Mouse (Mus musculus) cerebellum, postnatal 25 days (tissue): ENCODE measurements around the gene Dexi.
A peak's percentile ranks its signal among the peaks of the same experiment; 100 is the strongest.

Source experiments
- DNase-seq, 2 experiments: peaks; one replicate each; pipeline ENCODE4 v3.0.0; 2021; ENCODE audit warnings: mixed read lengths in 2 of 2

Gene Dexi

DNA sequence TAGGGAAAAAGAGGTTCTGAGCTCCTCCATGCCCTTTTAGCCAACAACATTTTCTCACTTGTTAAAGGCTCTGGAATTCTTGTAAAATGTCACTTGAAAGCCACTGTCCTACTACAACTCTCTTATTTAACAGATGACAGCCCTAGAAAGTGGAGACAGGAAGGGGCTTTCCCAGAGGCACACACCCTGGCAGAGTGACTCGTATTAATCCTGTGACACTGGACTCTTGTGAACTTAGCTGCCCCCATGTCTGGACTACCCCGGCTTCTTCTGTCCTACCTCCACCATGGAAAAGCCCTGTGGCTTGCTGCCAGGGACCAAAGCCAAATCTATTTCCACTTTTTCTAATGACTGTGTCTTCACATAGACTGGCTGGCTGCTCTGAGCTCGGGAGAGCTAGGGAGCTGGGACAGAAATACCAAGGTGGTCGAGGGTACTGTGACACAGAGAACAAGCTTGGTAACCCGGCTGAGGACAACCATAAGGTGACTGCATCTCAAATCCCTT, 44.7 kb downstream of the Dexi start:
- peak in 1 of 2 experiments; percentile 33 for DNase-seq

DNA sequence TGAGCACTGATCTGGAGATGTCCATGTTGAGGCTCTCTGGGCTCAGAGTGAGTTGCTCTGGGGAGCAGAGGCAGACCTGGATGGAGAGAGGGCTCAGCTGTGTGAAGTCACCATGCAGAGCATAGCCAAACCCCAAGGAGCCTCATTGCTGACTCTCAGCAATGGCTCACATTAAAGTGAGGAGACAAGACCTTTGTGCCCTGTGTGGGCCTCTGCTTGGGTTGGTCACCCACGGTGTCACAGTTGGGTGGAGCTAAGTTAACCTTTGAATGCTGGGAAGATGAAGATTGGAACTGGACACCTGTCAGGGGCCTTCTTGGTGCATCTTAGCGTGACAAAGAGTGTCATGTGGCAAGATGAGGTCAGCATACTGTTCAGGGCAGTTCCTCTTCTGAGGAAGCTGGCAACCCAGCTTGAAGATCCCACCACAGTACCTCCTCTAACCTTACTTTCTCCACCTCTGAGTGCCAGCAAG, 47.0 kb downstream of the Dexi start:
- DNase-seq, result no peak

DNA sequence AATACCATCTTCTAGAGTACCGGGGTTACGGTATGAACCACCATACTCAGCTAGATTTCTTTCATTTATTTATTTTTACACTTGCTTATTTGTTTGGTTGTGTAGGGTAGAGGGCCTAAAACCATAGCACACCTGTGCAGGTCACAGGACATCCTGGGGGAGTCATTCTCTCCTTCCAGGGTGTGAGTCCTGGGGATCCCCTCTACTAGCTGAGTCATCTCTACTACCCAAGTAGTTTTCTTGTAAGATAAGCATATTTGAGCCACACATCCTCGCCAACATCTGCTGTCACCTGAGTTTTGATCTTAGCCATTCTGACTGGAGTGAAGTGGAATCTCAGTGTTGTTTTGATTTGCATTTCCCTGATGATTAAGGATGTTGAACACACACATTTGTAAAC, 50.3 kb downstream of the Dexi start:
- no peak for DNase-seq

DNA sequence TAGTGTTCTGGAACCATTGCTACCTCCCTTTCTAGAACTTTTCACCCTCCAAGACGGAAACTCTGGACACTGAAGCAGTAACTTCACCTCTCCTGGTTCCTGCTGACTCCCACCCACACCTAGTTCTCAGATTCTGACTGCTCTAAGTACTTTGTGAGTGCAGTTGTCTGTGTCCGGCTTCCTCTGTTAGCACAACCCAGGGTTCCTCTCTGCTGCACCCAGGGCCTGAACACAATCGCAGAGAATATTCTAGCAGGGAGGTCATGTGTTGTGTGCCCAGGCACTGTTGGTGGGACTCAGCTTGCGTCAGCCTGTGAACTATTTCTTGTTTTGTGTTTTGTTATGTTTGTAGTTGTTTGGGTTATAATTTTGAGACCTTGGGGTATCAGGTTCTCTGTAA, 51.1 kb downstream of the Dexi start:
- DNase-seq, result no peak

DNA sequence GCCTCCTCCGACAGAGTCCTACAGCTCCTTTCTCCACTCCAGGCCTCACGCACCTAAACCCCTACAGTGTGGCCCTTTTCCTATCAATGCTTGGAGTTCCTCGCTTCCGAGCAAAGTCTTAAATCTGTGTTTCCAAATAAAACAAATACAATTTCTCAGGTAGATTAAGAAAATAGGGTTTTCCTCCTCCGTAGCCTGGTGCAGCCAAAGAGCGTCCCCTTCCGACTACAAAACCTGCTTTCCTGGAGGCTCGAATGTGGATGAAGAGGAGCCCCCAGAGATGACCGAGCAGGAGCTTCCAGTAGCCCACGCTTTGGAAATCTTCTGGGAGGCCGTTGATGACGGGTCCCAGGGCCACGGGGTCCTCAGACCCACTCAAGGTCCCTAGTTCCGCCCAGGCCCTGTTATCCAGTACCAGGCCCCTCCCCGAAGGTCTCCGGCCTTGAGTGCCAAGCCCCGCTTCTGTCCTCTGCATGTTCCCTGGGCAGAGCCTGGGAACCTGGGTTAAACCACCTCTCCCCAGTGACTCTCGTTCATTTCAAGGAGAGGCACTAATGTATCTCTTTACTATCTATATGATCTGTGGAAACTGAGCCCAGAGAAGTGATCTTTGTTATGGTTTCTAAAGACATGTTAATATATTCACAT, 52.2 kb downstream of the Dexi start:
- DNase-seq, result no peak

DNA sequence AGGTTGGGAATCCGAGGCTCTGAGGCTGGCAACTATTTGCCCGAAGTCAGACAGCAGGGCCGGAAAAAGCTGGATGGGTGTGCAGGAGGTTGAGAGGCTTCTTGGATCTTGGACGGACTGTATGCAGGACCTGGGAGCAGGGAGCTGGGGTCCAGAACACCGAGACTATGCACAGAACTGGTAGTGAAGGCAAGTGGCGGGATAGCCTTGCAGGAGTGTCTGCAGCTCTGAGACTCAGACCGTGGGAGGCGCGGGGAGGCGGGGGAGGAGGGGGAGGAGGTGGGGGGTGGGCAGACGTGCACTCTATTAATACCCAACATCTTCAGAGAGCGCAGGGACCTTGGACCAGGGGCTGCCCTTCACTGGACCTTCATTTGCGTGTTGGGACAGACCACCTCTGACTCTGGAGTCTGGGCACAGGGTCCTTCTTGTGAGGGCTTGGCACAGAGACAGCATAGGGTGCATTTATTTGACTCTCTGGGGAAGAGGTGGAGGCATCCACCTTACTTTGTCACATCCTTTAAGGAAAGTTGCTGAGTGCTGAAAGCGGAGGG, 52.9 kb downstream of the Dexi start:
- no peak for DNase-seq

DNA sequence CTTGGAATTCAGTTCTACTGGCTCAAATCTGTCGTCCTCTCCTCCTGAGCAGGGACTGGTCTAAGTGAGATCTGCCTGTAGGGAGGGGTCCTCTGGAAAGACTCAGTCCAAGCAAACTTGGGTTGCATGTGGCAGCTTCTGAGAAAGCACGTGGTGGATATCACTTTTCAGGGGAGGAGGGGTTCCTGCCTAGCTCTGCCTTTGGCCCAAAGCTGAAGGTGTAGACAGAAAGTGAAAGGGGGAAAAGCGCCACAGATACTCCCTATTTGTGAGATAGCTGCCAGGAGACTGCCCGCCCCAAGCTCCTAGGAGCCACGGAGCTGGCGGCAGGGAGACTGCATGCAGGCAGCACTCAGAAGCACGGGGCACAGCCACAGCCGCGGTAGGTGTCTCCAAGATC, 53.4 kb downstream of the Dexi start:
- no peak for DNase-seq

DNA sequence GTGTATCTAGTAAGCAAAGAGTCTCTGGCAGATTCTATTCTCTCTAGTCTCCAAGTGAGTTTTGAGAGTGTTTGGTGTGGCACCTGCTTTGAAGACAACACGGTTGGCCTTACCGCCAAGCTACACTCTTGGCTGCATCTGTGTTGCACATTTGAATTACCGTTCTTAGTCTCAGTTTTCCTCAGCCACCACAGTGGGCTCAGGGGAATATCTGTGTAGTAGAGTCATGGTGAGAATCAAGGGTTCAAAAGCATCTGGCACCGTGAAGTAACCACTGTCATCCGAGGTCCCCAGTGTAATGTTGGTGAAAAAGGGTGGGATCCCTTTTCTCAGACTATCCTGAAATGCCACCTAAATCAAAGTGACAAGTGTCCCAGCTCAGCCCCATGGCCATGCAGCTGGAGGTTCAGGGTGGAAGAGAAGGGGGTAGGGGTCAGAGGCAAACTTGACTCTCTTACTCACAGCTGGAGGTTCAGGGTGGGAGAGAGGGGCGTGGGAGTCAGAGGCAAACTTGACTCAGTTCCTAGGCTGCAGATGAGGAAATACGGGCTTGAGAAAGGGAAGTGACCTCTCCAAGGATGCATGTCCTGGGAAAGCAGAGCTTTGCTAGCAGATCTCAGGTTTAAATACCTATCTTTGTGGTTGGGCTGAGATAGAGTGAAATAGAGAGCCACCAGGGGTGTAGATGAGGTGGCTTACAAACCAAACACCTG, 53.9 kb downstream of the Dexi start:
- DNase-seq, result no peak

DNA sequence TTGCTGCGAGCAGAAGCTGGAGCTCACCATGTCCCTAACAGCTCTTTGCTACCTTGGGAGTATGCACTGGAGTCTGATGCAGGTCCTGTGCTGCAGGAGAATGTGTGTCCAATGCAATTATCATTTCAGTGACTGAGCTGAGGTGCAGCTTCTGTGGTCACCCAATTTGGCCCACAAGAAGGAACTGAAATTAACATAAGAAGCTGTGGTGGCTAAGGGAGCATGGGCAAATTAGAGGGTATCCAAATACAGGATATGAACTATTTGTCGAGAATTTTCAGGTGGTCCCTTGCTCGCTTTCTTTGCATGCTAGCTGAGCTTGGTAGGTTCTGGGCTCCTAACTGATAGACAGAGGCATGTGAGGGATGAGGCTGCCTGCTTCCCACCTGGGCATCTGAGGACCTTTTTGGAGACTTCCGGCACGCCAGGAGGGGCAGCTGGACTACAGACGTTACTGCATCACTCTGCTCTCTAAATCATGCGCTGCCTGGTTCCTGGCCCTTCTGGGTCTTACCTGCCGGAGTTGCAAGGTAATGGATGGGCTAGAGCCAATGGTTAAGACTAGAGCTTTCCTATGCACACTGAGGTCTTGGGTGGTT, 54.9 kb downstream of the Dexi start:
- no peak for DNase-seq

DNA sequence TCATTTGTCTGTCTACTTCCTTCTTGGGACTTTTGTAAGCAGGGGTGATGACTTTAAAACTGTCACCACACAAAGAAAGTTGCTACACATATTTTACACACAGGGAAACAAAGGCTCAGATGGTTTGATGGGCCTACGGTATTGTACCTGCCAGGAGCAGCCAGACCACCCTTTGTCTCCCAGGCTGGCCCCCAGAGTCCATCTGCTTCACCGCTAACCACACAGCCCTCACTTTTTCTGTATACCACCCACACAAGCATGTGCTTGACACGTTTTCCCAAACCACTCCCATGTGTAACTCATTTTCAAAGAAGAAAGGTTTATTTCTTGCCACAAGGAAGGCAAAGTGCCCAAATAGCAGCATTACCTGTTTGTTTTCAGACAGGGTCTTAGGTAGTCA, 55.9 kb downstream of the Dexi start:
- no peak for DNase-seq

DNA sequence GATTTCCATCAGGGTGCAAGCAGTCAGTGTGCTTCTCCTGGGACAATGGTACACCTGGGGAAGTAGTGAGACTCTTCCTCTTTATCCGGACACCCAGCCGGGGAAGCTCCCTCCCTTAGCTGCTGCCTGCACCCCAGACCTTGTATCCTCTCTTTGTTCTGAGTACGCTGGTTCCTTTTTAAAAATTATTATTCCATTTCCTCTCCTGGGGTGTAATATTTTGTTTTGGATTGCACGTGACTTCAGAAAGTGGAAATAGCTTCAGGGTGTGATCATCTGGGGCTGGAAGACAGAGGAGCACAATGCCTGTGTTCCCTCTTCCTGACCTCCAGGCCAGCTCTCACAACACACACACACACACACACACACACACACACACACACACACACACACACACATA, 60.5 kb downstream of the Dexi start:
- DNase-seq, result no peak

DNA sequence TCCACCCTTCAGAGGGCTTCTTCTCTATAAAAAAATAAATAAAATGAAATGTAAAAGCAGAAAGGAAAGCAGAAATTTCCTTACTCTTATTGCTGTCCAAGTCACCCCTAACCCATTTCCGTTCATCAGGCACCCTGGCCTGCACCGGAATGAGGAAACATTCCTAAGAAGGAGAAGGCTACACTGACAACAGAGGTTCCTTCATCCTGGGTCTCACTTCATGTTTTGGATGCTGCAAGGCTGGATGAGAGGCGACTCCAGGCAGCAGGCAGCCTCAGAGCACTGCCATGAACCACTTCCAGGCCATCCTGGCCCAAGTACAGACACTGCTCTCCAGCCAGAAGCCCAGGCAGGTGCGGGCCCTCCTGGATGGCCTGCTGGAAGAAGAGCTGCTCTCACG, 63.0 kb downstream of the Dexi start, which contains the start of gene Ciita:
Gene Ciita (plus strand): TSS at position 203 of the 400 bp plus-strand sequence.
- no peak for DNase-seq

DNA sequence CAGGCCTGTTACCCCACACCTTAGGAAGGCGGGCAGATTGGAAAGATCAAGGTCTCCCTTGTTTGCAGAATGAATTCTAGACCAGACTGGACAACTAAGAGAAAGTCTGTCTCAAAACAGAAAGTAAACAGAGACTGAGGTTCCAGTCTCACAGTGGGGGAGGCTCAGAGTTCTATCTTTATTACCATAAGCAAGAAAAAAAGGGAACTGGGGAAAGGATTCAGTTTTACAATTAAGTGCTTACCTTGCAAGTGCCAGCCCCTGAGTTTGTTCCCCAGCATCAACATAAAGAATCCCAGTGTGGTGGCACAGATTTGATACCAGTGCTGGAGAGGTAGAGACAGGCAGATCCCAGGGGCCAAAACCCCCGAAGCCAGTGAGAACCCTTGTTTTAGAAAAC, 66.9 kb downstream of the Dexi start:
- no peak for DNase-seq

DNA sequence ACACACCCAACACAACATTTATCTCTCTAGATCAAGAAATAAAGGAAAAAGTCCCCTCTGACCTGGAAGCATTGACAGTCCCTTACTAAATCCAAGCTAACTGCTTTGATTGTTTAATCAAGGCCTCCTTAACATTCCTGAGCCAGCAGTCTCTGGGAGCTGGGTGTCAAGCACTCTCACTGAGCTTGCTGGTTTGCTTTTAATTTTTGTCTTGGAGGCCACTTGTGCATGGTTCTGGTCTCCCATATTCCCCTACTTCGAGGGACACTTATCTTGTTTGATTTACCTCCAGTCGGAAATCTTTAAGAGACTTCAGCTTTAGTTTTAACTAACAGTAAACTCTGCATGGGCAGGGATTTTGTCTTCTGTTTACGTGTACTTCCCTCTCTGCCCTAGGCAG, 67.9 kb downstream of the Dexi start:
- DNase-seq, result no peak

DNA sequence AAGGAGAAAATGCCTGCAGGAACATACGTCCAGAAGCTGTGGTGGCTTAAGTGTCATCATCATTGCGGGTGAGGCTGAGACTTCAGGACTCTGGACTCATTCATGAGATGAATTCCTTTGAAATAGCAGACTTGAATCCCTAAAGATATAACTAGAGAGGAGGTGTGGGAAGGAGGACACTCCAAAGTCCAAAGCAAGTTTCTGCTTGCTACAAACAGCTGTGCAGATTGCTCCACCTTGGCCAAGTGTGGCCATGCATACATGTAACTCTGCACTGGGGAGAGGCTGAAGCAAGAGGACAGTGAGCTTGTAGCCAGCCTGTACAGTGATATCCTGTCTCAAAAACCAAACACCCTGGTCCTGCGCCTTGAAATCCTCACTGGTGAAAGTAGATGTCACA, 70.9 kb downstream of the Dexi start:
- DNase-seq, result no peak

DNA sequence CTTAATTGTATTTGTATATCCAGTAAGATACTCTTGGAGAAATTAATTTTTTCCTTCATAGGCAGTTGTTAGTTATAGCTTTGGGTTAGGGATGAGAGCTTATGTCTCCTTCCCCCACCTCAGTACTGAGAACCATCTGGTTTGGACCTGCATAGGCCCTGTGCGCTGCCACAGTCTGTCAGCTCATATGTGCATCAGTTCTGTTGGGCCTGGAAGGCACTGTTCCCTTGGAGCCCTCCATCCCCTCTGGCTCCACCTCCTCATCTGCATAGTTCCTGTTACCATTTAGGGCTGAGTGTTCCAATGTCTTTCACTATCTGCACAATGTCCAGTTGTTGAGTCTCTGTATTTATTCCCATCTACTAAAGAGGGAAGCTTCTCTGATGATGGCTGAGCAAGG, 74.7 kb downstream of the Dexi start:
- no peak for DNase-seq

DNA sequence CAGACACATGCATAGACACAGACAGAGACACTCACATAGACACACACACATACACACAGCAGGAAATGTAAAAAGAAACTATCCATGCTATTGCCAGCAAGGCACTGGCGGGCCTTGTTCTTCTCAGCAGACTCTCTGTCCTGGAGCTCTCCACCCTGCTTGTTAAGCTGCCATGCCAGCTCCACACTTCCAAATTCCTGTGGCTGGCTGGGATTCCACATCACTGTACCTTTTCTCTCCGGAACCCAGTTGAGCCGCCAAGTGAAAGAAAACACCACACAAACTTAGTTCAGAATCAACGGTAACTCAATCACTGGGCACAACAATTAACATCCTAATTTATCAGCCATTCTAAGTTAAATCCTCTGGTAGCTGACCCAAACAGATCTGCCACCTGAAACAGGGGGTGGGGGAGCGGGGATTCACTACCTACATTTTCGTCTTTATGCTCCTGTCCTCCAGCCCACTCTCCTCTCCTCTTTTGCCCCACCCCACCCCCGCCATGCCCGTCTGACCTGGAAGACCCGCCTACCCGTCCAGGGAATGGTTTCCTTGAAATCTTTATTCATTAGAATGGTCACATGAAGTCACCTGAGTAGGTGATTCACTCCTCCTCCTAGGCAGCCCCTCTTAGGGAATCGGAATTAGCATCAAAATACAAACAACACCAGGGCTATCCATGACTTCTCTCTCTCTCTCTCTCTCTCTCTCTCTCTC, 75.3 kb downstream of the Dexi start:
- DNase-seq, result no peak

DNA sequence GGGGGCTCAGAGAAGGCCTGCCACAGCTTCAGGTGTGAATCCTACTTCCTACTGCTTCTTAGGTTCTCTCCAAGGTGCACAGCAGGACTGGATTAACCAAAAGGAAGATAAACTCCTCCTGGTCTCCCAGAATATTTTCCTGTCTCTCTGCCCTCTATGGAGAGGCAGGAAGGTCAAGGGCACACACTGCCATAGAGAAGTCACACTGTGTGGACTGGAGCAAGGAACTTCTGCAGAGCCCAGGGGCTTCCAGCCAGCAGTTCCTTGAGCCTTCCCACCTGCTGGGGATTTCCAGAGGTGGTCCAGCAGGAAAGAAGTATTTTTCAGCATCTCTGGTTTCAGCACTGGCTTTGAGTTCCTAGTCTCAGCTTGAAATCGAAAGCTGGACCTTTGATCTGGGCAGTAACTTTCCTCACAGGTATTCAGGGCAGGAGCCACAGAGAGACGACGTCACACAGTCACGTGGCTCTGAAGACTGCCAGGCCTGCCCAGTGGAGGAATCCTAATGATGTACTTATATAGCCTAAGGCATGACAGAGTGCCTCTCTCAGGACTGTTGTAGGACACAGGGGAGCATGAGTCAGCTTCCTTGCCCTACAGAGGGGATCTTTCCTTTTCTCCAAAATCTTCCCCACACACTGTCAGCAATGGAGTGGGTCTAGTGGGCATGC, 77.7 kb downstream of the Dexi start:
- no peak for DNase-seq

DNA sequence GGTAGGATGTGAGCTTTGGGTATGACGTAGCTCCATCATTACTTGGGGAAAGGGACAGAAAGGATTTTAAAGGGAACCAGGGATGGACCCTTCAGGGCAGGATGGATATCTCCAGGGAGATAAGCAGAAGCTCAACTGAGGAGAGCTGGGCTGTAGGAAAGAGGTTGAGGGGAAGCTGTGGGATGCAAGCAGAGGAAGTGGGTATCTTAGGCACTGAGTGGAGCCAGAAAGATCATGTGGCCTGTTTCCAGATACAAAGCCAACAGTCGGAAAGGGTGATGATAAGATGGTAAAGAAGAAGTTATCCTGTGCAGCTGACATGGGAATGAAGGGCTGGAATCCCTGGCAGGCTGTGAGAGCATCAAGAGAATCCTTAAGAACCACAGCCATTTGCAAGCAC, 81.7 kb downstream of the Dexi start:
- no peak for DNase-seq

DNA sequence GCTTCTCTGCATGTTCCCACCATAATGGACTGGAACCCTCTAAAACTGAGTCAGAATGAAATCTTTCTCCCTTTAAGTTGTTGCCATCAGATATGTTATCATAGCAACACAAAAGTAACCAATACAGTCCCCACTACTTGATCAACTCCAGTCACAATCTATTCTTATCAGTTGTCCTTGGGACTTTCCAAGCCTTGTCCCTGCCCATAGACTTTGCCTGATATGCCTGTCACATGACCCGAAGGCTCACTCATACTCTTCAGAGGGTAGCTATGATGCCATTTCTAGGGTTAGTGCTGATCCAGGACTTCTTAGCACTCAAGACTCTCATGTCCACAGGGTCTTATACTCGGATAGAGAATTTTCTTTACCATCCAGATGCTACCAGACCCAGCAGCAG, 82.7 kb downstream of the Dexi start:
- no peak for DNase-seq

DNA sequence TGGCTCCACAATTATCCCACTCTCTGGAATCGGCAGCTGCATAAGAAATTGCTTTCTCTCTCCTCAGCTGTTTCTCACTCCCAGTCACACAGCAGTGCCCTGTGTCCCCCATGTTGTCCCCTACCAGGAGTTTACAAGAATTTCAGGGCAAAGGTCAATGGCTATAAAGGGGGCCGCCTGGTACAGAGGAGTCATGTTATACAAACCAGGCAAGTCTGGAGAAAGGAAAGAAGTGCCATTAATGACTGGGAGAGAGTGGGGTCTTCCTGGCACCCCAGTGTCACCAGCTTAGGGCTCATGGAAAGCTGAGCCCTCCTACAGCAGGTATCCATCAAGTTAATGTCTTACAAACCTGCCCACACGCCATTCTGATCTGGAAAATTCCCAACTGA, 88.3 kb downstream of the Dexi start:
- DNase-seq, result no peak

DNA sequence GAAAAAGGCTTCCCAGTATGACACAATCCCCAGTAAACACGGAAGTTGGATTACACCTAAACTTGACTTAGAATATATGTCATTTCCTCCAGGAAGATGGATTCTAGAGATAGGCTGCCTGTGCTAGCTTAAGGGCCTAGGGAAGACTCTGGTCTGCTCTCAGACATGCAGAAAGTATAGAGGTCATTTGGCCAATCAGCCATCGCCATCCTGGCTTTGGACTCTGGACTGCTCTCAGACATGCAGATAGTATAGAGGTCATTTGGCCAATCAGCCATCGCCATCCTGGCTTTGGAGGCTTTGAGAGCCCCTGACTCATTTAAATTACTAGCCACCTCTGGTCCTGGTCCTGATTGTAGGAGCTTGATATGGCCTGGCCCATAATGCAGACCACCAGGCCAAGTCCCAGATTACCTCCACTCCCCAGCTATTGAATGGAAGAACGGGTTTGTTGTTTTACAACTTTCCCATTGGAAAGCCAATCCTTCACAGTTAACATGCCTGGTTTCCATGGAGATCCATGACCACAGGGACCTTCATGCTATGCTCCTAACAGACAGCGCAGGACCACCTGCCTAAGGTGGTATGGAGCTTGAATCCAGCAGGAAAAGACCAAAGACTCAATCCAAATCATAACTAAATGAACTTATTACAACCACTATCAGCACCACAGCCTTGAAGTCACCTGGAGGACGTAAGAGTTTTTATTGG, 88.8 kb downstream of the Dexi start:
- DNase-seq, result no peak
